Mouse (Mus musculus) urinary bladder, postnatal 36 days (tissue): ENCODE measurements around the gene Tas1r2.
A peak's percentile ranks its signal among the peaks of the same experiment; 100 is the strongest.

ENCODE experiments used
- DNase-seq, 2 experiments: peaks; one replicate each; pipeline ENCODE4 v3.0.0; 2022; ENCODE audit warnings: low spot score in 2 of 2, mixed read lengths in 1 of 2

The Tas1r2 gene

DNA sequence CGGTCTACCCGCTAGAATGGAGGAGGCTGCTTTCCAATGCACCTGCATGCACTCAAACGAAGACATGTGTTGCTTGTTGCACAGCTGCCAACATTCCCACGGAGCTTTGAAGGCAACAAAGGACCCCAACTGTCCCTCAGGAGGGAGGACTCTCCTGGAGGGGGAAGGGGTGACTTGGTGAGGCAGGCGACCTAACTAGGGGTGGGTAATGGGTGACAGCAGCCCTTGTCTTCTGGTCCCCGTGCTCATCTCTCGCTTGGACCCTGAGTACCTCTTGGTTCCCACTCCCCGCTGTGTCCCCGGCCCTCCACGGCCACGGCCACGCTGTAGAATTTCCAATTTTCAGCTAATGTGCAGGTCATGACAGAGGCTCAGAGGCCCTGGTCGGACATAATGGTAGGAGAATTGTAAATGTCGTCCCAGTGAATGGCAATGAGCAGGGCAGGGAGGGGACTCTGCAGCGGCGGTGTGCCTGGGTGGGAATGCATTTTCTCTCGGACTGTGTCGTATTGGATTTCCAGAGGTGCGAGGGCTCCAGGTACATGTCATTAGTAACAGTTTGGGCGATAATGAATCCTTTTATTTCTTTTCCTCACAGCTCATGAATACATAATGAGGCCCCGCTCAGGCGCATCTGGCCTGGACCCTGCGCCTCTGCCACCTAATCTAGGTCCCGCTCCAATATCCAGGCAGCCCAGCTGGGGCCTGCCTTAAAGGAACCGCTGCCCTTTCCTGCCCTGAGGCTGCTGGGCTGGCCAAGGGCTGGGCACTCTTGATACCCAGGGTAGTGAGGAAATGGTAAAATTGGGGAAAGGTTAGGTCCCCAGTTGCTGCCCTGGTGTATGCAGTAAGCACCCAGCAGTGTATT is 57.4 kb downstream of the Tas1r2 start:
- no peak for DNase-seq

DNA sequence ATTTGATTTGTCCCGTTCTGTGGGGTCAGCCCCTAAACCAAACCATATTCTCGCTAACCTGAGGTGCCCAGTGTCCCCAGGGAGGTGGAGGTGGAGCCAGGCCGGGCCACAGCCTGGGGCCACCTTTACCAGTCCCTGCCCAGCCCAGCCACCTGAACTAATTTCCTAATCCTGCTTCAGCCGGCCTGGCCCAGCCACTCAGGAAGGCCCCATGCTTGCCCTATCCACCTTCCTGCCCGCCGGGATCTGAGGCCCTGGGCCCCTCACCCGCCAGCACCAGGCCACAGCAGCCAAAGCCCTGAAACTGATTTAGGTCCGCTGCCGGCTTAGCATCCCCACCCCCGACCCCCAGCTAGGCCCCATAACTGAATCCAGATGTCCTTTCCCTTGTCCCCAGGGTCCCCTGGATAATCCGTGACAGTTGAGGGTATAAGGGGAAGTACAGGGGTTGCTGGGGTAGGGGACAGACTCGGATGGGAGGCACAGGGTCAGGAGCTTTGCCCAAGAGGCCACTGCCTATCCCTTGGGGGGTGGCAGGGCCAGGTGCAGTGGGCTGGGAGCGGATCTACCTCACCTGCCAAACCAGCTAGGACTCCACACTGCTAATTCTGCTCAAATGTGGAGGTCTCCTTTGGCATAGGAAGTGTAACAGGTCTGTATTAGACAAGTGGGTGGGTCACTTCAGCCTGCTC is 62.0 kb downstream of the Tas1r2 start:
- DNase-seq, result no peak

DNA sequence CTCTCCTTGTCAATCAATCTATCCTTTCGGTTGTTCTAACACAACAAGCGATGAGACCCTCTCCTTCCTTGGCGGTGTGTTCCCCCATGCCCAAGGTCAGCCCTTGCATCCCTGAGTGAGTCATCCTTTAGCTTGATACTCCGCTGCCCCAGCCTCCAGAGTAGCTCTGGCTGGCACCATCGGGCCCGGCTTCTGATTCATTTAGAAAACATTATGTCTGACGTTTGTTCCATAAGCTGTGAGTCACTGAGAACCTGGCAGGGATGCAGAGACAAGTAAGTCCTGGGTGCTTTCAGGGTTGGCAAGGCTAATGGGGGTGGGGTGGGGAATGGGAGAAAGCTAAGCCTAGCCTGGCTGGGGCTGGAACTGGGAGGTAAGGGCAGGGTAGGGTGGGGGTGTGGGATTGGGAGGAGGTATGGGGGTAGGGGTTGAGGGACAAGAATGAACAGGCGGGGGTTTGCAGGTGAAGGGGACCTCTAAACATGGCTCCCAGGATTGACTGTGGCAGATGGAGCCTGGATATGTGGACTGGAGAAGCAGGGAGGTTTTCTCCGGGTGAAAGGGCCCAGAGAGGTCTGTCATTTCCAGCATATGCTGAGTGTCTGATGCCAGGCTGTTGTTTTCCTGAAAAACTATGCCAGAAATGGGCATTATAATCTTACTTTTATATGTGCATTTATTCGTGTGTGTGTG is 63.3 kb downstream of the Tas1r2 start:
- peak; percentile 26 to 44 for DNase-seq

DNA sequence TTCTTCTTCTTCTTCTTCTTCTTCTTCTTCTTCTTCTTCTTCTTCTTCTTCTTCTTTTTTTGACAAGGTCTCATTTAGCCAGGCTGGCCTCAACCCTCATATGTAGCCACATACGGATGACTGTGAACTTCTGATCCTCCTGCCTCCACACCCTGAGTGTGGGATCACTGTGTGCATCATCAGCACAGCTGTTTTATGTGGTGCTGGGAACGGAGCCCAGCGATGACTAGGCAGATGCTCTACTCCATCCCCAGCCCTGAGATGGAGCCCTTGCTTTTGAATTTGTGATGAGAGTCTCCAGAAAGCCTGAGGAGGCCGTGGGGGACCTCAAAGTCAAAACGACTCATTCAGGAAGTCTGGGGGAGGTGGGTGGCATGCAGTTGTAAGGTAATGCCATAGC is 65.6 kb downstream of the Tas1r2 start:
- no peak for DNase-seq
